Mouse (Mus musculus) myocyte (in vitro differentiated cells): ENCODE results near the gene Urod.

Experiments used
- CEBPB ChIP-seq: IDR thresholded peaks from 2 replicates; pipeline ENCODE4 v1.6.1; 2011; ENCODE audit warnings: mild to moderate bottlenecking, moderate library complexity; ENCODE audit not compliant: poor library complexity, insufficient read depth, severe bottlenecking
- E2F4 ChIP-seq: IDR thresholded peaks from one replicate; pipeline ENCODE4 v1.6.1; 2011; ENCODE audit warnings: mild to moderate bottlenecking, control low read depth, moderate library complexity; ENCODE audit not compliant: insufficient read depth
- MAX ChIP-seq: IDR thresholded peaks from one replicate; pipeline ENCODE4 v1.6.1; 2011; ENCODE audit warnings: low read depth, mild to moderate bottlenecking, control low read depth
- MYOD1 ChIP-seq, 3 experiments: IDR thresholded peaks; one replicate each; pipeline ENCODE4 v1.6.1; 2011; ENCODE audit warnings: control low read depth in 2 of 3, low read depth in 2 of 3, mild to moderate bottlenecking in 2 of 3, moderate library complexity in 1 of 3; ENCODE audit not compliant: insufficient read length in 2 of 3, control insufficient read depth in 1 of 3
- MYOG ChIP-seq, 3 experiments: IDR thresholded peaks; one replicate each; pipeline ENCODE4 v1.6.1; 2011; ENCODE audit warnings: control low read depth in 2 of 3, low read depth in 2 of 3, mild to moderate bottlenecking in 2 of 3; ENCODE audit not compliant: insufficient read length in 2 of 3, control insufficient read depth in 1 of 3, insufficient read depth in 1 of 3
- POLR2A ChIP-seq: IDR thresholded peaks from one replicate; pipeline ENCODE4 v1.6.1; 2011; ENCODE audit warnings: low read depth, mild to moderate bottlenecking, control low read depth, moderate library complexity; ENCODE audit not compliant: insufficient read length
- POLR2AphosphoS2 ChIP-seq: IDR thresholded peaks from one replicate; pipeline ENCODE4 v1.6.1; 2011; ENCODE audit warnings: low read depth, control low read depth; ENCODE audit not compliant: insufficient read length
- REST ChIP-seq: IDR thresholded peaks from one replicate; pipeline ENCODE4 v1.6.1; 2011; ENCODE audit warnings: mild to moderate bottlenecking, control low read depth, moderate library complexity; ENCODE audit not compliant: insufficient read depth, insufficient read length
- SRF ChIP-seq: IDR thresholded peaks from one replicate; pipeline ENCODE4 v1.6.1; 2011; ENCODE audit warnings: low read depth; ENCODE audit not compliant: control insufficient read depth, insufficient read length
- TCF12 ChIP-seq: IDR thresholded peaks from one replicate; pipeline ENCODE4 v1.6.1; 2011; ENCODE audit warnings: mild to moderate bottlenecking, control low read depth; ENCODE audit not compliant: poor library complexity, insufficient read depth, severe bottlenecking
- TCF3 ChIP-seq: IDR thresholded peaks from one replicate; pipeline ENCODE4 v1.6.1; 2011; ENCODE audit warnings: low read depth, control low read depth; ENCODE audit not compliant: insufficient read length
- USF1 ChIP-seq: IDR thresholded peaks from one replicate; pipeline ENCODE4 v1.6.1; 2011; ENCODE audit warnings: low read depth, mild to moderate bottlenecking, control low read depth, moderate library complexity

GRCm38 (mm10) chr4:116954951-116955350 lies 39.3 kb downstream of the Urod start:
- no peak for TF ChIP-seq TCF12
- TF ChIP-seq E2F4: no peak
- TF ChIP-seq MAX: no peak
- no peak for TF ChIP-seq MYOG (IDR thresholded peaks at IDR 0.05; ENCODE audit: control insufficient read depth in 1 of 3, insufficient read depth in 1 of 3, insufficient read length in 2 of 3, low read depth in 2 of 3)
- TF ChIP-seq POLR2A: no peak
- no peak for TF ChIP-seq MYOD1 (IDR thresholded peaks at IDR 0.05; ENCODE audit: control insufficient read depth in 1 of 3, insufficient read length in 2 of 3, low read depth in 2 of 3)
- TF ChIP-seq CEBPB: no peak
- no peak for TF ChIP-seq USF1
- TF ChIP-seq POLR2AphosphoS2: no peak
- TF ChIP-seq REST: no peak
- no peak for TF ChIP-seq TCF3
- no peak for TF ChIP-seq SRF
